Mouse (Mus musculus): ENCODE results near the gene Slc26a8. TPM values are rescaled to one million over a fixed set of nuclear protein-coding genes. Genes with fewer than 3 reads are reported as not detected.

Gene Slc26a8
- total and polyA plus RNA-seq, 3 experiments, result 0.58 to 1.6 TPM; not detected in 1

DNA sequence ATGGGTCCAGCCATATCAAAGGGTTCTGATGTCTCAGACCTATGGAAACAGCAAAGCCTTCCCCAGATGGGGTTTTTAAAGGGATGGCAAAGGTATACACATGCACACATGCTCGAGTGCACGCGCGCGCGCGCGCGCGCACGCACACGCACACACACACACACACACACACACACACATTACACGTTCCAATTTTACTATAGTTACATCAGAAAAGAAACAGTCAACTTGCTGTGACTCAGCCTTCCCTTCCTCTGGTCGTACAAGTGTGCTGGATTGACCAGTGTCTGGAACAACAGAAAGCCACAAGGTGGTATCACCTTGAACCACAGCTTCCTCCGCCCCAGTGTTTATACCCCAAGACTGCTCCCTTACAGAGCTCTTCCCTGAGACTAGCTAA is 64.7 kb downstream of the Slc26a8 start (continued):
- TF ChIP-seq MAFK (IDR thresholded peaks at IDR 0.05; ENCODE audit: borderline replicate concordance, low read depth, low read length) (peak; percentile 58; the same call in 1 of the 2 replicates), POLR2AphosphoS5 (IDR thresholded peaks at IDR 0.05; ENCODE audit: borderline replicate concordance, low read depth, low read length) (no peak), KAT2A (conservative IDR thresholded peaks at IDR 0.05; ENCODE audit: low read depth, low read length) (peak; percentile 58), USF2 (IDR thresholded peaks at IDR 0.05; ENCODE audit: borderline replicate concordance in 1 of 2, insufficient read depth in 1 of 2, low read depth in 1 of 2, low read length in 2 of 2) (no peak), ELF1 (IDR thresholded peaks at IDR 0.05; ENCODE audit: low read depth, low read length) (0 out of 2 replicates have a peak, but pooled peaks have one; percentile 27), E2F4 (IDR thresholded peaks at IDR 0.05; ENCODE audit: borderline replicate concordance, low read depth, low read length) (no peak), RAD21 (IDR thresholded peaks at IDR 0.05; ENCODE audit: low read depth, low read length) (no peak), POLR2A (IDR thresholded peaks at IDR 0.05; ENCODE audit: control insufficient read depth in 1 of 2, insufficient read depth in 1 of 2, low read depth in 1 of 2, low read length in 2 of 2, poor library complexity in 1 of 2) (no peak)

DNA sequence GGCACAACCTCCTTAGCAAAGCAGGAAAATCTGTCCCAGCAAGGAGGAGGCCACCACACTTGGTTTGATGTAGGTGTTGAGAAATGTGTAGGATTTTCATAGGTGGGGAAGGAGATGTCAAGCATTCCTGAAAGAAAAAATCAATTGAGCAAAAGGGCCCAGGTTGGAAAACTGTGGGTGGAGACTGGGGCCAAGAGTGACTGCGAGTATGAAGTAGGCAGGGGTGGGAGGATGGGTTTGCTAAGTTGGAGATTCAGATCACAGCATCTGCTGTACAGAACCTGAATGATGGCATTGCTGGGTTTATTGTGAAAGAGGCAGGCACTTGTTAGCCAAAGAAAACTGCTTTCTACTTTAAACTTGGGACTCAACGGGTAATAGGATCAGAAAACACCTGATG is 65.2 kb downstream of the Slc26a8 start:
- Histone ChIP-seq H3K79me2 (ENCODE audit: control insufficient read depth, insufficient read depth, low read length, poor library complexity) (peaks cover 26% of the 10 kb centered on the region), H3K4me3 (ENCODE audit: control insufficient read depth in 1 of 2, insufficient read depth in 1 of 2, low read depth in 2 of 2, low read length in 2 of 2) (no peak overlapping the region; a peak in 1 of 4 replicates), H3K4me1 (ENCODE audit: control insufficient read depth in 1 of 2, insufficient read depth in 2 of 2, low read length in 2 of 2) (peaks cover 38 to 51% of the 10 kb centered on the region in 2 experiments), H3K27me3 (ENCODE audit: control insufficient read depth in 1 of 2, insufficient read depth in 2 of 2, low read length in 2 of 2) (no peaks in the 10 kb centered on the region), H3K27ac (ENCODE audit: control insufficient read depth, low read depth, low read length) (peak overlapping the region; percentile 93), H3K9ac (ENCODE audit: control insufficient read depth, low read depth, low read length, poor library complexity, severe bottlenecking) (peak overlapping the region; percentile 55), H3K9me3 (replicated peaks; ENCODE audit: insufficient read depth, low read length) (no peaks in the 10 kb centered on the region), H3K36me3 (ENCODE audit: control insufficient read depth in 1 of 2, insufficient read depth in 2 of 2, low read length in 2 of 2) (peaks cover 6 to 48% of the 10 kb centered on the region in 2 experiments)
- no peak for TF ChIP-seq ELF1 (IDR thresholded peaks at IDR 0.05; ENCODE audit: low read depth, low read length)
- no peak for TF ChIP-seq RCOR1 (IDR thresholded peaks at IDR 0.05; ENCODE audit: low read depth, low read length)
- TF ChIP-seq POLR2AphosphoS5 (IDR thresholded peaks at IDR 0.05; ENCODE audit: borderline replicate concordance, low read depth, low read length), result no peak
- no peak for TF ChIP-seq MXI1 (IDR thresholded peaks at IDR 0.05; ENCODE audit: low read depth, low read length)
- no peak for TF ChIP-seq POLR2A (IDR thresholded peaks at IDR 0.05; ENCODE audit: control insufficient read depth in 1 of 2, insufficient read depth in 1 of 2, low read depth in 1 of 2, low read length in 2 of 2, poor library complexity in 1 of 2)
- TF ChIP-seq USF1 (IDR thresholded peaks at IDR 0.05; ENCODE audit: low read depth, low read length), result no peak
- no peak for TF ChIP-seq MYB (IDR thresholded peaks at IDR 0.05; ENCODE audit: low read depth, low read length)
- no peak for TF ChIP-seq GATA1 (IDR thresholded peaks at IDR 0.05; ENCODE audit: low read depth, low read length)
- no peak for TF ChIP-seq CHD2 (IDR thresholded peaks at IDR 0.05; ENCODE audit: low read length)
- TF ChIP-seq TBP (IDR thresholded peaks at IDR 0.05; ENCODE audit: low read depth, low read length), result no peak
- no peak for TF ChIP-seq CTCF (IDR thresholded peaks at IDR 0.05 in 2 of 3, conservative IDR thresholded peaks at IDR 0.05 in 1 of 3; ENCODE audit: control insufficient read depth in 1 of 3, insufficient read depth in 1 of 3, low read depth in 2 of 3, low read length in 3 of 3, poor library complexity in 1 of 3, severe bottlenecking in 1 of 3)
- no peak for TF ChIP-seq MAZ (IDR thresholded peaks at IDR 0.05; ENCODE audit: low read depth, low read length)
- no peak for TF ChIP-seq EP300 (IDR thresholded peaks at IDR 0.05; ENCODE audit: low read depth in 1 of 2, low read length in 2 of 2)
- no peak for TF ChIP-seq SMC3 (IDR thresholded peaks at IDR 0.05; ENCODE audit: low read depth, low read length)
- no peak for DNase-seq (ENCODE audit: low read depth, low spot score)

All from MEL (cell line).